Mouse (Mus musculus) midbrain, embryonic 16.5 days (tissue): Measurements from ENCODE around the gene 4930432K21Rik. TPM values are rescaled to one million over a fixed set of nuclear protein-coding genes. Genes with fewer than 3 reads are reported as not detected.

Experiments used
- ATAC-seq: fragments of 200-750 bp; cut with Nextera tagmentation; 2 replicates; pipeline ENCODE4 v1.8.0; 2017; ENCODE audit warnings: moderate TSS enrichment
- H3K27ac ChIP-seq: fragments of 300-500 bp; sonication (generic); 2 replicates; pipeline ENCODE4 v1.5.1; 2014; ENCODE audit warnings: mild to moderate bottlenecking, low read length, mixed read lengths
- H3K27me3 ChIP-seq: fragments of 300-500 bp; sonication (generic); 2 replicates; pipeline ENCODE4 v1.6.1; 2014; ENCODE audit warnings: low read depth, low read length, mixed read lengths; ENCODE audit not compliant: control insufficient read depth, insufficient read depth
- H3K36me3 ChIP-seq: fragments of 300-500 bp; sonication (generic); 2 replicates; pipeline ENCODE4 v1.6.1; 2014; ENCODE audit warnings: mild to moderate bottlenecking, low read length, moderate library complexity, mixed read lengths; ENCODE audit not compliant: control insufficient read depth, insufficient read depth
- H3K4me1 ChIP-seq: fragments of 300-500 bp; sonication (generic); 2 replicates; pipeline ENCODE4 v1.6.1; 2014; ENCODE audit warnings: mild to moderate bottlenecking, low read length, mixed read lengths; ENCODE audit not compliant: control insufficient read depth, insufficient read depth
- H3K4me2 ChIP-seq: fragments of 300-500 bp; sonication (generic); 2 replicates; pipeline ENCODE4 v1.6.1; 2014; ENCODE audit warnings: mild to moderate bottlenecking, low read length, mixed read lengths
- H3K4me3 ChIP-seq: fragments of 300-500 bp; sonication (generic); 2 replicates; pipeline ENCODE4 v1.5.1; 2014; ENCODE audit warnings: low read depth, mild to moderate bottlenecking, low read length, moderate library complexity, mixed read lengths
- H3K9ac ChIP-seq: fragments of 300-500 bp; sonication (generic); 2 replicates; pipeline ENCODE4 v1.6.1; 2014; ENCODE audit warnings: low read depth, low read length, mixed read lengths
- H3K9me3 ChIP-seq: fragments of 300-500 bp; sonication (generic); replicated peaks from 2 replicates; pipeline ENCODE4 v1.6.1; 2014; ENCODE audit warnings: mild to moderate bottlenecking, low read length, mixed read lengths; ENCODE audit not compliant: control insufficient read depth, poor library complexity, severe bottlenecking
- WGBS: fragments of 180-500 bp; shearing (Covaris S2); extraction: QIAGEN DNeasy Blood & Tissue Kit; methylation state at CpG from one replicate; pipeline ENCODE4 v1.1.7; 2014; 5-methylcytosine and 5-hydroxymethylcytosine counted together
- microRNA counts: library from miRNA; unstranded; fragments of <30 nt; microRNA quantifications from one replicate; lab custom pipeline; 2016
- microRNA-seq: library from miRNA; unstranded; fragments of <30 nt; microRNA quantifications from one replicate; pipeline ENCODE4, GENCODE M21; 2017
- polyA plus RNA-seq: library from polyadenylated mRNA; unstranded; fragments of >200 nt; fragmentation: Nextera tagmentation; extraction: Ambion mirVana; gene quantifications from 2 replicates; pipeline ENCODE4 v1.2.1, GENCODE M21; 2015

The 4930432K21Rik gene
- polyA plus RNA-seq, 1 experiment from 2014 or later, result 2.5 TPM

DNA sequence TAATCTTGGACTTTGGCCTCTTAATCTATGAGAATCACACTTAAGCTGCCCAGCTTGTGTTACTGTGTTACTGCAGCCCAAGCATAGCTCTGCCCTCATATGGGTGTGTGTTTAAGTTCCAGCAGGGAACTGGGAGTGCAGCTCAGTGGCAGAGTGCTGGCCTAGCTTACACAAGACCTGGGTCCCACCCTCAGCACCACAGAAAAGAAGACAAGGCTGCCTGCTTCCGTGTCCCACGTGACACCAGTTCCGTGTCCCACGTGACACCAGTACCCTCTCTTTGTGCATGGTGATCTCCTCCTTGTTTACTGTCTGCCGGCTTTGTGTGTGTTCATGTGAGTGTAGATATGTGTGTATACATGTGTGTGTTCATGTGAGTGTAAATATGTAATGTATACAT is 70.3 kb downstream of the 4930432K21Rik start:
- H3K36me3 ChIP-seq, result peaks cover 58% of the 10 kb centered on the region

DNA sequence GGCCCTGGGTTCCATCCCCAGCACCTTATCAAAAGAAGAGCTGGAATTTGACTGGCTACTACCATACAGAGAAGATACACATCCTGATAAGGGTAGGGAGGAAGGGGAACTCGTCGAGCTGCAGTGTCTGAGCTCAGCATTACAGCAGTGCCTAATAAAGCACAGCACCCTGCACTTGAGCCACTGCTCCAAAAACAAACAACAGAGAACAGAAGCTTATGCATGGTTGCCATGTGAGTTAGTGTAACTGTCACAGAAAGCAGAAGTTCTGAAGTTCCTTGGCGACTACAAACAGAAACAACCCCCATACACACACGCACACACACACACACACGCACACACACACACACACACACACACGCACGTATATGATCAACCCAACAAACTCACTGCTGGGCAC is 72.3 kb downstream of the 4930432K21Rik start:
- Histone ChIP-seq H3K9me3 (no peaks in the 10 kb centered on the region), H3K4me2 (no peak overlapping the region), H3K27me3 (no peaks in the 10 kb centered on the region), H3K27ac (no peak overlapping the region), H3K4me1 (no peaks in the 10 kb centered on the region), H3K9ac (no peak overlapping the region), H3K36me3 (peaks cover 61% of the 10 kb centered on the region), H3K4me3 (no peak overlapping the region)
- 77% methylated on average over 7 of the region's 7 CpGs for WGBS
- no peak for ATAC-seq

More for the DNA sequence above, 70.3 kb downstream of the 4930432K21Rik start:
- H3K27ac ChIP-seq, result no peak overlapping the region
- no peaks in the 10 kb centered on the region for H3K9me3 ChIP-seq
- no peaks in the 10 kb centered on the region for H3K27me3 ChIP-seq
- H3K9ac ChIP-seq, result no peak overlapping the region
- ATAC-seq, result no peak
- no peaks in the 10 kb centered on the region for H3K4me1 ChIP-seq
- 95% methylated on average over 5 of the region's 5 CpGs for whole genome bisulfite sequencing
- H3K4me3 ChIP-seq, result no peak overlapping the region
- H3K4me2 ChIP-seq, result no peak overlapping the region

MicroRNA genes within 50 kb of the gene (microRNA counts, 519-probe panel; counts per million panel counts)
- 2,438 counts per million, percentile 73 among the panel's probes with 10 or more counts for microRNA mmu-miR-181c (lab: Ali Mortazavi, UCI)
- 2,640 counts per million, percentile 79 among the panel's probes with 10 or more counts for microRNA mmu-miR-23a (lab: Ali Mortazavi, UCI)
- 2,922 counts per million, percentile 86 among the panel's probes with 10 or more counts for microRNA mmu-miR-27a (lab: Ali Mortazavi, UCI)

Small RNAs within 50 kb of the gene (microRNA-seq; reads per million reads assigned to microRNA genes)
- gene Gm25110 (not detected), gene Mir181c (17,705 reads per million, percentile 98 among the genes with 10 or more reads in this experiment), gene Mir181d (7,667 reads per million, percentile 95 among the genes with 10 or more reads in this experiment), gene Mir23a (4,985 reads per million, percentile 92 among the genes with 10 or more reads in this experiment), gene Mir24-2 (not detected), gene Mir27a (68.8 reads per million, percentile 50 among the genes with 10 or more reads in this experiment), gene Mir3074-2 (not detected)

Other genes starting within 250 kb of the 4930432K21Rik start
- 54.8 and 59.8 TPM in 2 replicates for gene Adgrl1, start 247.9 kb upstream of the 4930432K21Rik start, polyA plus RNA-seq
- 0.58 and 0.69 TPM in 2 replicates for gene Gm10644, start 192.8 kb upstream of the 4930432K21Rik start, polyA plus RNA-seq
- gene Asf1b, start 192.5 kb upstream of the 4930432K21Rik start, polyA plus RNA-seq, result 6.1 and 6.7 TPM in 2 replicates
- gene Prkaca, start 175.0 kb upstream of the 4930432K21Rik start, polyA plus RNA-seq, result 225 and 231 TPM in 2 replicates
- gene Samd1, start 150.4 kb upstream of the 4930432K21Rik start, polyA plus RNA-seq, result 5.4 and 6.3 TPM in 2 replicates
- gene 1700067K01Rik, start 146.5 kb upstream of the 4930432K21Rik start, polyA plus RNA-seq, result 1.1 and 1.3 TPM in 2 replicates
- gene 2210011C24Rik, start 135.9 kb upstream of the 4930432K21Rik start, polyA plus RNA-seq, result 0.28 and 0.30 TPM in 2 replicates
- 2.8 and 4.7 TPM in 2 replicates for gene Palm3, start 126.6 kb upstream of the 4930432K21Rik start, polyA plus RNA-seq
- 0.26 and 0.47 TPM in 2 replicates for gene Il27ra, start 105.4 kb upstream of the 4930432K21Rik start, polyA plus RNA-seq
- 0.72 and 1.9 TPM in 2 replicates for gene Rln3, start 103.0 kb upstream of the 4930432K21Rik start, polyA plus RNA-seq
- 1.2 and 1.5 TPM in 2 replicates for gene Gm10643, start 82.9 kb upstream of the 4930432K21Rik start, polyA plus RNA-seq
- gene Rfx1, start 81.2 kb upstream of the 4930432K21Rik start, polyA plus RNA-seq, result 11.3 and 11.7 TPM in 2 replicates
- gene Dcaf15, start 43.3 kb upstream of the 4930432K21Rik start, polyA plus RNA-seq, result 20.6 and 24.7 TPM in 2 replicates
- 0.53 and 0.70 TPM in 2 replicates for gene Podnl1, start 22.0 kb upstream of the 4930432K21Rik start, polyA plus RNA-seq
- 55.7 and 64.8 TPM in 2 replicates for gene Cc2d1a, start 89 bp upstream of the 4930432K21Rik start, polyA plus RNA-seq
- gene Nanos3, start 37.2 kb downstream of the 4930432K21Rik start, polyA plus RNA-seq, result 6.6 and 7.1 TPM in 2 replicates
- 22.4 and 26.4 TPM in 2 replicates for gene Zswim4, start 89.0 kb downstream of the 4930432K21Rik start, polyA plus RNA-seq
- gene D8Ertd738e, start 101.7 kb downstream of the 4930432K21Rik start, polyA plus RNA-seq, result 229 and 244 TPM in 2 replicates
- 41.1 and 43.4 TPM in 2 replicates for gene Mri1, start 109.3 kb downstream of the 4930432K21Rik start, polyA plus RNA-seq
- gene Ccdc130, start 122.4 kb downstream of the 4930432K21Rik start, polyA plus RNA-seq, result 23.0 and 25.4 TPM in 2 replicates
- gene Cacna1a, start 240.4 kb downstream of the 4930432K21Rik start, polyA plus RNA-seq, result 19.9 and 20.0 TPM in 2 replicates